Mouse (Mus musculus): ENCODE data around the gene Ttc39a. TPM values are rescaled to one million over a fixed set of nuclear protein-coding genes. Genes with fewer than 3 reads are reported as not detected.

Ttc39a gene
- polyA plus RNA-seq, 1 experiment: 0.42 TPM

DNA sequence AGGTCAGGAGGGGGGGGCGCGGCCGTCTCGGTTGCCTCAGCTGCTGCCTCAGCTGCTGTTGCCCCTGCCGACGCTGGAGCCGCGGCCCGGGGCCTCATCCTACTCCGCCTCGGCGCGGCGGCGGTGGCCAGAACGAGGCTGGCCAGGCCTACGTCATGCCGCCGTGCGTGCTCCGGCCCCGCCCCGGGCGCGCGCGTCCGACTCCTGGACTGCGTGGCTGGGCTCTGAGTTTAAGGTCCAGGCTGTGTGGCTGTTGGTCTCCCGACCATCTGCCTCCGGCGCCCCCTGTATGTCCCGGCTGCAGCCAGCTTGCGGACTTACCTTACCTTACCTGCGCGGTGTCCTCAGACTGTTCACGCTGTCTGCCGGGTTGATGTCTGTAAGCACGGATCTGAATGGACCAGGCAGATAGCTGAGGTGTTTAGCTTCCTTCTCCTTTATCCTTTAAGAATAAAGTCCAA lies 70.2 kb downstream of the Ttc39a start:
- peak overlapping the region; percentile 87 for H3ac ChIP-seq (ENCODE audit: control insufficient read depth, insufficient read length, low read depth)
- TF ChIP-seq MAX (IDR thresholded peaks at IDR 0.05): no peak
- TF ChIP-seq MYOD1 (IDR thresholded peaks at IDR 0.05; ENCODE audit: control insufficient read depth, insufficient read length, low read depth): no peak
- TF ChIP-seq FOSL1 (IDR thresholded peaks at IDR 0.05; ENCODE audit: insufficient read depth, low read length, poor library complexity, severe bottlenecking): no peak
- TF ChIP-seq MYOG (IDR thresholded peaks at IDR 0.05; ENCODE audit: control insufficient read depth, extremely low read depth, insufficient read length): no peak
- TF ChIP-seq CEBPB (IDR thresholded peaks at IDR 0.05; ENCODE audit: low read depth): no peak
- TF ChIP-seq CTCF (IDR thresholded peaks at IDR 0.05; ENCODE audit: control insufficient read depth, insufficient read depth, insufficient read length): no peak
- TF ChIP-seq USF1 (IDR thresholded peaks at IDR 0.05; ENCODE audit: low read depth): no peak
- H3K79me2 ChIP-seq (ENCODE audit: control insufficient read depth, insufficient read depth): peaks cover 47% of the 10 kb centered on the region
- peaks cover 6% of the 10 kb centered on the region for H3K36me3 ChIP-seq (ENCODE audit: control insufficient read depth, insufficient read depth)
- no peaks in the 10 kb centered on the region for H3K27me3 ChIP-seq (ENCODE audit: control insufficient read depth, insufficient read depth, insufficient read length)
- peaks cover 41% of the 10 kb centered on the region for H3K79me3 ChIP-seq (ENCODE audit: low read depth)
- H3K4me3 ChIP-seq (ENCODE audit: insufficient read depth, poor library complexity, severe bottlenecking): peak overlapping the region; percentile 75

DNA sequence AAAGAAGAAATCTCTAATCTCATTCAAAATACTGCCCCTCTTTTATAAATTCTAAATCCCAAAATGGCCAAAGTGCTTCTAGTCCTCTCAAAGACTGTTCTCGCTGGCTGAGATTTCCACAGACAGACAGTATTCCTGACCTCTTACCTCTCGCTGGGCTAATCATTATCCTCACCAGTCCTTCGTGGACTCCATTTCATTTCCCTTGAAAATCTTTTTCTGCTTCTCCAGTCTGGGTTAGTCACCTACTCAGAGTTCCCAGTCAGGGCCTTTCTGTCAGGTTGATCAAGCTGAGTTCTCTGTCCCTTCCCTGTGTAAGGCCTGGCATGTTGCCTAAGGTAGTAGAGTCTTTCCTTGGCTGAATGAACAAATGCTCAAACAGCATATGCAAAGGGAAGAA lies 71.0 kb downstream of the Ttc39a start:
- no peak overlapping the region for H3ac ChIP-seq (ENCODE audit: control insufficient read depth, insufficient read length, low read depth)
- TF ChIP-seq CTCF (IDR thresholded peaks at IDR 0.05; ENCODE audit: control insufficient read depth, insufficient read depth, insufficient read length): no peak
- no peak for TF ChIP-seq MAX (IDR thresholded peaks at IDR 0.05)
- no peak for TF ChIP-seq MYOG (IDR thresholded peaks at IDR 0.05; ENCODE audit: control insufficient read depth, extremely low read depth, insufficient read length)
- no peak for TF ChIP-seq MYOD1 (IDR thresholded peaks at IDR 0.05; ENCODE audit: control insufficient read depth, insufficient read length, low read depth)
- TF ChIP-seq FOSL1 (IDR thresholded peaks at IDR 0.05; ENCODE audit: insufficient read depth, low read length, poor library complexity, severe bottlenecking): no peak
- no peak for TF ChIP-seq CEBPB (IDR thresholded peaks at IDR 0.05; ENCODE audit: low read depth)
- TF ChIP-seq USF1 (IDR thresholded peaks at IDR 0.05; ENCODE audit: low read depth): no peak

DNA sequence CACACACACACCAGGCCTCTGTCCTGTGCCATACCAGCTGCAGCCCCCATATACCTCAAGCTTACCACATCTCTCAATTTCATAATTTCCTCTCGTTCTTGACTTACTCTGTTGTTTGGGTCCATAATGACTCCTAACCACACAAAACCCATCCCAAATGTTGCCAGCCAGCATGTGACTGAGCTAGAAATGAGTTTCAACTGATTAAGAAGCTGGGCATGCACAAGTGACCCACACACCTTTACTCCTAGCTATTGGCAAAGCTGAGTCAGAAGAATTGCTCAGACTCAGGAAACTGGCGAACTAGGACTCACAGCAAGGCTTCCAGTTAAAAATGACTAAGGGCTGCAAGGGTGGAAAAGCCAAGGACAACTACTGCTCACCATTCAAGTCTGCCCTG lies 75.0 kb downstream of the Ttc39a start:
- no peaks in the 10 kb centered on the region for H3K79me3 ChIP-seq (ENCODE audit: low read depth)
- H3K4me3 ChIP-seq (ENCODE audit: insufficient read depth, poor library complexity, severe bottlenecking): no peak overlapping the region
- no peaks in the 10 kb centered on the region for H3K27me3 ChIP-seq (ENCODE audit: control insufficient read depth, insufficient read depth, insufficient read length)
- no peaks in the 10 kb centered on the region for H3K36me3 ChIP-seq (ENCODE audit: control insufficient read depth, insufficient read depth)
- TF ChIP-seq MYOD1 (IDR thresholded peaks at IDR 0.05; ENCODE audit: control insufficient read depth, insufficient read length, low read depth) (no peak), MAX (IDR thresholded peaks at IDR 0.05) (no peak), MYOG (IDR thresholded peaks at IDR 0.05; ENCODE audit: control insufficient read depth, extremely low read depth, insufficient read length) (no peak), USF1 (IDR thresholded peaks at IDR 0.05; ENCODE audit: low read depth) (peak; percentile 29)
- no peak overlapping the region for H3ac ChIP-seq (ENCODE audit: control insufficient read depth, insufficient read length, low read depth)
- H3K79me2 ChIP-seq (ENCODE audit: control insufficient read depth, insufficient read depth): no peaks in the 10 kb centered on the region

More for the DNA sequence above, 71.0 kb downstream of the Ttc39a start:
- peaks cover 38% of the 10 kb centered on the region for H3K79me2 ChIP-seq (ENCODE audit: control insufficient read depth, insufficient read depth)
- H3K27me3 ChIP-seq (ENCODE audit: control insufficient read depth, insufficient read depth, insufficient read length): no peaks in the 10 kb centered on the region
- H3K36me3 ChIP-seq (ENCODE audit: control insufficient read depth, insufficient read depth): peaks cover 3% of the 10 kb centered on the region
- peaks cover 34% of the 10 kb centered on the region for H3K79me3 ChIP-seq (ENCODE audit: low read depth)
- no peak overlapping the region for H3K4me3 ChIP-seq (ENCODE audit: insufficient read depth, poor library complexity, severe bottlenecking)

DNA sequence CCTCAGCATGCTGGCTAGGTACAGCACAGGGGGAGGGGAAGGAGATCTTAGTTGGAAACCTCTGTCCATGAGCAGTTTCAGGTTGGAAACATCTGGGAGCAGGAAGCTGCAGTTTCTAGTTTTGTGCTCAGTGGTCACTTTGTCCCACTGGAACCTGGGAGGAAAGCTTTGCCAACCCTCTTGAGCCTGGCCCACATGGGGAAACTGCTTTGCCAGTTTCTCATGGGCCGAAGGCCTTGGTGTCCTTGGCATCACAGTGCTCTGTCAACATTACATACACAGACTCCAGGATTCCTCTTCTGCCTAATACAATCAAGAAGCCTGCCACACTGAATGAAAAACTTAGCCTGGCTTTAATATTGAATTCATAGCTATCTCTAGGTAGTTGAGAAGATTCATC lies 76.3 kb downstream of the Ttc39a start:
- Histone ChIP-seq H3K27me3 (ENCODE audit: control insufficient read depth, insufficient read depth, insufficient read length) (no peaks in the 10 kb centered on the region), H3K4me3 (ENCODE audit: insufficient read depth, poor library complexity, severe bottlenecking) (no peak overlapping the region), H3K36me3 (ENCODE audit: control insufficient read depth, insufficient read depth) (no peaks in the 10 kb centered on the region), H3K79me2 (ENCODE audit: control insufficient read depth, insufficient read depth) (no peaks in the 10 kb centered on the region), H3ac (ENCODE audit: control insufficient read depth, insufficient read length, low read depth) (no peak overlapping the region), H3K79me3 (ENCODE audit: low read depth) (no peaks in the 10 kb centered on the region)
- TF ChIP-seq MAX (IDR thresholded peaks at IDR 0.05): no peak
- no peak for TF ChIP-seq CTCF (IDR thresholded peaks at IDR 0.05; ENCODE audit: control insufficient read depth, insufficient read depth, insufficient read length)
- TF ChIP-seq FOSL1 (IDR thresholded peaks at IDR 0.05; ENCODE audit: insufficient read depth, low read length, poor library complexity, severe bottlenecking): no peak
- no peak for TF ChIP-seq USF1 (IDR thresholded peaks at IDR 0.05; ENCODE audit: low read depth)
- no peak for TF ChIP-seq MYOG (IDR thresholded peaks at IDR 0.05; ENCODE audit: control insufficient read depth, extremely low read depth, insufficient read length)
- TF ChIP-seq CEBPB (IDR thresholded peaks at IDR 0.05; ENCODE audit: low read depth): no peak
- no peak for TF ChIP-seq MYOD1 (IDR thresholded peaks at IDR 0.05; ENCODE audit: control insufficient read depth, insufficient read length, low read depth)

DNA sequence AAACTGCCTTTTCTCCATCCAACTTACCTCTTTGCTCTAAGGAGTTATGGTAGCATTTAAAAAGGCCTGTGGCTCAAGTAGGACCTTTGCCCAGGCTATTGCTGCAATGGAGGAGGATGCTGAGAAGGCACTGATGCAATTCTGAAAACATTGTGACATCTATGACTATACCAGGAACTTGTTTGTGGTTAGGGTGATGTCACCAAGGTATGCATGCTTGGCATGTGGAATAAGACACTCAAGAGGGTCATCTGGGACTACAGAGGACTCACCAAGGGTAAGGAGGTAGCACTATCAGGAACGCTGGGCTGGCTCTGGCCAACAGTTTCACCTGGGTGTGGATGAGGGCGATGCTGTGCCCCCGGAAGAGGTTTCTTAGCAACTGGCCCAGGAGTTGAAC lies 78.2 kb downstream of the Ttc39a start, which contains the start of gene Rnf11:
Rnf11 (minus strand) TSS at position 108 of the 400 bp plus-strand sequence.
- H3K36me3 ChIP-seq (ENCODE audit: control insufficient read depth, insufficient read depth): no peaks in the 10 kb centered on the region
- H3K79me3 ChIP-seq (ENCODE audit: low read depth): no peaks in the 10 kb centered on the region
- TF ChIP-seq CEBPB (IDR thresholded peaks at IDR 0.05; ENCODE audit: low read depth) (peak; percentile 95), FOSL1 (IDR thresholded peaks at IDR 0.05; ENCODE audit: insufficient read depth, low read length, poor library complexity, severe bottlenecking) (no peak)
- H3K27me3 ChIP-seq (ENCODE audit: control insufficient read depth, insufficient read depth, insufficient read length): no peaks in the 10 kb centered on the region
- no peak within 1 kb of the TSS for H3K4me3 ChIP-seq (ENCODE audit: insufficient read depth, poor library complexity, severe bottlenecking)
- H3ac ChIP-seq (ENCODE audit: control insufficient read depth, insufficient read length, low read depth): no peak within 1 kb of the TSS
- no peaks in the 10 kb centered on the region for H3K79me2 ChIP-seq (ENCODE audit: control insufficient read depth, insufficient read depth)

DNA sequence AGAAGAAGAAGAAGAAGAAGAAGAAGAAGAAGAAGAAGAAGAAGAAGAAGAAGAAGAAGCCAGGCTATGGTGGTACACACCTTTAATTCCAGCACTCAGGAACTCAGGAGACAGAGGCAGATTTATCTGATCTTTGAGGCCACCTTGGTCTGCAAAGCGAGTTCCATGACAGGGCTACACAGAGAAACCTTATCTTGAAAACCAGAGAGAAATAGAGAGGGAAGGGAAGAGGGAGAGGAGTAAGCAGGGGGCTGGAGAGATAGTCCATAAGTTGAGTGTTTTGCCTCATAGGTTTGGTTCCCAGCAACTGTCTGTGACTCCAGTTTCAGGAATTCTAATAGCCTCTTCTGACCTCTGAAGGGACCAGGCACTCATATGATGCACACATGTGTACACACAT lies 82.4 kb downstream of the Ttc39a start:
- no peak overlapping the region for H3K4me3 ChIP-seq (ENCODE audit: insufficient read depth, poor library complexity, severe bottlenecking)
- no peak overlapping the region for H3ac ChIP-seq (ENCODE audit: control insufficient read depth, insufficient read length, low read depth)
- no peaks in the 10 kb centered on the region for H3K27me3 ChIP-seq (ENCODE audit: control insufficient read depth, insufficient read depth, insufficient read length)
- no peaks in the 10 kb centered on the region for H3K79me3 ChIP-seq (ENCODE audit: low read depth)
- no peaks in the 10 kb centered on the region for H3K36me3 ChIP-seq (ENCODE audit: control insufficient read depth, insufficient read depth)
- no peak for TF ChIP-seq MAX (IDR thresholded peaks at IDR 0.05)
- TF ChIP-seq USF1 (IDR thresholded peaks at IDR 0.05; ENCODE audit: low read depth): no peak
- no peaks in the 10 kb centered on the region for H3K79me2 ChIP-seq (ENCODE audit: control insufficient read depth, insufficient read depth)

Measured in C2C12 (cell line).